Mouse (Mus musculus): ENCODE data around the gene Lrba. TPM values are rescaled to one million over a fixed set of nuclear protein-coding genes. Genes with fewer than 3 reads are reported as not detected.

Gene Lrba
- polyA plus RNA-seq, 1 experiment from 2014 or later, result 3.0 TPM

DNA sequence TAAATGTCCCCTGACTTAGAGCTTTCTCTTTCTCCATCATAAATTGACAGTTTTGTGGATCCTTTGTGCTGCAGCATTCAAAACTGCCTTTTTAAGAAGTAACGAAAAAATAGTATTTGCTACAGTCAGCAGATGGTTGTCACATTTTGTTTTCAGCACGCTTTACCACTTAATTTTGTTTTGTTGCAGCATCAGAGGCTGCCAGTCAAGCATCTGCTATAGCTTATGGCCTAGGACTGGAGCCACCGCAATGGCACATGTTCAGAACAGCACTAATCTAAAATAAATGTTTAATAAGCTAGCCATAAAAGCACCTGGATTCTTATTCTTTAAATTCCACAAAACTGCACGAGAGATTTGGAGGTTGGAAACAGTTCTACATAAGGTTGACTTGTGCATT is 520.9 kb downstream of the Lrba start:
- no peak for DNase-seq (ENCODE audit: extremely low spot score, low spot score)
- 87% methylated on average over 4 of the region's 4 CpGs for WGBS
- peaks cover 9% of the 10 kb centered on the region for H3K4me1 ChIP-seq
- no peaks in the 10 kb centered on the region for H3K36me3 ChIP-seq (replicated peaks)
- H3K9me3 ChIP-seq, result no peaks in the 10 kb centered on the region
- peaks cover 13% of the 10 kb centered on the region for H3K27me3 ChIP-seq (ENCODE audit: poor library complexity, severe bottlenecking)
- no peak overlapping the region for H3K27ac ChIP-seq
- H3K4me3 ChIP-seq, result no peak overlapping the region

DNA sequence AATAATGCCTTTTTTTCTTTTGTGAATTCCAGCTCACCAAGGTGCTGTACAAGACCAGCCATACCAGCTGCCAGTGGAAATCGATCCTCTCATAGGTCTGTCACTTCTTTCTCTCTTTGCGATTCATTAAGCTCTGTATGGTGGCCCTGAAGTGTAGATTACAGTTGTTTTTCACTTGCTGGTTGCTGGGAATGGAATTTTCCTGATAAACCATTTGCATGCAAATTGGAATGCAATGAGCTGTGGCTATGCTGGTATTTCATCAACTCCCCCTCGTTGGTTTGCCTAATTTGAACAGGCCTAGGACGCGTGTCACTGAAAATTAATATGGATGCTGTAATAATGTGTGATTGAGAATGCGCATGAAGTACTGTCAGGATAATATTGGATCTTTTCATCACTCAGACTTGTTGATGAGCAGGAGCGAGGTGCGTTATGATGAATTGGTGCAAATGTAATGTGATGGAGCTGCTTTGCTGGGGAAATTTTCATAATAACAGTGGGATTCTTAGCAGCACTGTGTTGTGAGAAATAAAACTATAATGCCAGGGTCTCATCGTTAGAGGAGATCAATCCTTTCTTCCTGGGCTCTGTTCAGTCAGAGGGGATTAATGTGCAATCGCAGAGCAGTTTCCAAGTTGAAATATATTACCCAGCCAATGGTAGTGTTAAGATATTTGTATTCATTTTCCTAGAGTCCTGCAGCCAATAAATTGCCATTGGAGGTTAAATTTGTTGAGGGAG is 521.5 kb downstream of the Lrba start:
- Histone ChIP-seq H3K27ac (no peak overlapping the region), H3K4me3 (no peak overlapping the region), H3K9me3 (no peaks in the 10 kb centered on the region), H3K4me1 (peaks cover 9% of the 10 kb centered on the region), H3K27me3 (ENCODE audit: poor library complexity, severe bottlenecking) (peaks cover 13% of the 10 kb centered on the region), H3K36me3 (replicated peaks) (no peaks in the 10 kb centered on the region)
- no peak for DNase-seq (ENCODE audit: extremely low spot score, low spot score)
- 76% methylated on average over 10 of the region's 10 CpGs for WGBS

DNA sequence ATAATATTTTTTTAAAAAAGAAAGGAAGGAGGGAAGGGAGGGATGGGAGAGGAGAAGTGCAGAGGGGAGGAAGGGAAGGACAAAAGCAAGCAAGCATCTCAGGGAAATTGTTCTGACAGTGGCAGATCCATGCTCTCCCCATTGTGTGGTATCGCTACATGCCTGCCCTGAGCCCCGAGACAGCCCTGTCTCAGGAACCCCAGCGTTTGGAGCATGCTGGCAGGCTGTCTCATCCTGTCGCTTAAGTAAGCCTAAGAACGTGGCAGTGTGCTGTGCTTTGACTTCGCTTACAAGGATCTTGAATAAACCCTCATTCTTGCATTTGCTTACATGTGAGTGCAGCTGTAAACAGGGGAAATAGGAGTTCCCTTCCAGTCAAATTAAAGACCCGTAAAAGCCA is 526.2 kb downstream of the Lrba start:
- WGBS, result 30% methylated on average over 7 of the region's 7 CpGs
- H3K4me1 ChIP-seq, result peaks cover 12% of the 10 kb centered on the region
- no peaks in the 10 kb centered on the region for H3K36me3 ChIP-seq (replicated peaks)
- H3K4me3 ChIP-seq, result no peak overlapping the region
- DNase-seq (ENCODE audit: extremely low spot score, low spot score), result no peak
- no peaks in the 10 kb centered on the region for H3K9me3 ChIP-seq
- H3K27ac ChIP-seq, result no peak overlapping the region
- H3K27me3 ChIP-seq (ENCODE audit: poor library complexity, severe bottlenecking), result peaks cover 20% of the 10 kb centered on the region

DNA sequence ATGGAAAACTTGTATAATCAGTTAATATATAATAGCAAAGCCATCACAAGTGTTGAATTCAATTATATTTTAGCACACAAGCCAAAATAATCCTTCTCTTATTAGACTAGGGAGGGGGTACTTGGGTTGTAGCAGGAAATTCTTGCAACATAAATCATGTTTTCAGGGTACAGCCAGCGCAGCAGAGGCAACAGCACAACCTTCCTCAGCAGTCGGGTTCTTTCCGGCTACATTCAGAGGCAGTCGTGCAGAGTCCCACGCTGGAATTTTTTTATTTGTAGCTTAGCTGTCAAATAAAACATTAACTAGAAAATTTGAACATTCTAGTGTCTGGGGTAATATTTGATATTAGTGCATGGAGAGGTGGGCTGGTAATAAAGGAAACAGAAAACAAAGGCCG is 529.7 kb downstream of the Lrba start:
- H3K27ac ChIP-seq, result no peak overlapping the region
- no peaks in the 10 kb centered on the region for H3K36me3 ChIP-seq (replicated peaks)

DNA sequence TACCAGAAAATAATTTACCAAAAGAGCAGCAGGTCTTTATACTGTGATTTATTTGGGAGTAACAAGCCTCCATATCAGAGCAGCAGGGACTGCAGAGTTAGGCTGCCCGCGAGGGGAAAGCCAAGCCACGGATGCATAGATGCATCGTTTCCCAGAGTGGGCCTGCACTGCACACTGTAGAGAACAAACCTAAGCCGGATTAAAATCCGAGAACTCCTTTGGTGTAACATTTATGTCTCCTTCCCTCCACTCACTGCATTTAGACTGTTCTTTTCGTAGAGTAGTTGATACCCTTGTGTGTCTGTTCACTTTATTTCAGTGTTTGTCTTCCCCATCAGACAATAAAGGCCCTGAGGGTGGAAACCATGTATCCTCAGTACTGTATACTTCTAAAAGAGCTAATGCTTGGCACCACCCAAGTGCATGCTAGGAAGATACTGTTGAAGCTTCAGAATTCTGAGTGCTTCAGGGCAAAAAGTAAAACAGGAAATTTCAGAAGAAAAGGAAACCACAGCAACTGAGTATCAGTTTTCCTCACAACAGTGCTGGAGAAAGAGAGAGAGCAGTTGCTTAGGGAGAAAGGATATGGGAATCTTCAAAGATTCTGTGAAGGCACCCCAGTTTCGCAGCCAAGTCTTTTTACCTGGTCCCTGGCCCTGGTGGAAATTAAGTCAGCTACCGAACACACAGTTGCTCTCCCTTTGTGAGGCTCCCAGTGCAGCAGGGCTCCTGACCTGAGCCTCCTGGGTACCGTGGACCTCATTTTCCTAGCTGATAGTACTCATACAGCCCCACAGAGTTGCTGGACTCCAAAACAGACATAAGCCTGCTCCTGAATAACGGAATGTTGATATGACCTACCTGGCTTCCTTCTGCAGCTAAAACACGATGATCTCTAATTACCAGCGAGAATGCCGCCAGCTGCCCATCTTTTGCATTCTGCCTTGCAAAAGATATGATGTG is 530.4 kb downstream of the Lrba start:
- Histone ChIP-seq H3K9me3 (no peaks in the 10 kb centered on the region), H3K4me1 (peaks cover 6% of the 10 kb centered on the region; the same call in 1 of the 2 replicates), H3K36me3 (replicated peaks) (no peaks in the 10 kb centered on the region), H3K27me3 (ENCODE audit: poor library complexity, severe bottlenecking) (peaks cover 25% of the 10 kb centered on the region), H3K27ac (no peak overlapping the region), H3K4me3 (no peak overlapping the region)
- 76% methylated on average over 14 of the region's 14 CpGs for WGBS
- DNase-seq (ENCODE audit: extremely low spot score, low spot score), result no peak

More for the DNA sequence above, 529.7 kb downstream of the Lrba start:
- no peak for DNase-seq (ENCODE audit: extremely low spot score, low spot score)
- Histone ChIP-seq H3K4me1 (peaks cover 6% of the 10 kb centered on the region; the same call in 1 of the 2 replicates), H3K4me3 (no peak overlapping the region), H3K9me3 (no peaks in the 10 kb centered on the region), H3K27me3 (ENCODE audit: poor library complexity, severe bottlenecking) (peaks cover 25% of the 10 kb centered on the region)
- 90% methylated on average over 6 of the region's 6 CpGs for WGBS

DNA sequence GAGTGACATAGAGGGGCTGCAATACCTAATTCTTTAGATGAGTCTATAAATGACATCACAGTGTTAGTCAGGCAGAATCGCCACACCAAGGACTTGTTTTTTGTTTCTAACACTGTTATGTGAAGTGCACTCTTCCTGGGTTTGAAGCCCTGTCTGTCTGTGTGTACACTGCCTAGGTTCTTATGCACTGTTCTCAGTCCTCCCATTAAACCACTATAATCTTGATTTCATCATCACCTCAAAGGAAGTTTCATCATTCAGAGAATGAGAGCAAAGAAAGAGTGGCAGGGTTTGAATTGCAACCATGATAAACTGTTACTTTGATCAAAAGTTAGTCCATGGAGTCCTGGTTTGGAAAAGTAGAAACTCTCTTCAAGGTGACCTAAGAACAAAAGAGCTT is 532.1 kb downstream of the Lrba start:
- H3K36me3 ChIP-seq (replicated peaks), result no peaks in the 10 kb centered on the region
- H3K4me3 ChIP-seq, result no peak overlapping the region

DNA sequence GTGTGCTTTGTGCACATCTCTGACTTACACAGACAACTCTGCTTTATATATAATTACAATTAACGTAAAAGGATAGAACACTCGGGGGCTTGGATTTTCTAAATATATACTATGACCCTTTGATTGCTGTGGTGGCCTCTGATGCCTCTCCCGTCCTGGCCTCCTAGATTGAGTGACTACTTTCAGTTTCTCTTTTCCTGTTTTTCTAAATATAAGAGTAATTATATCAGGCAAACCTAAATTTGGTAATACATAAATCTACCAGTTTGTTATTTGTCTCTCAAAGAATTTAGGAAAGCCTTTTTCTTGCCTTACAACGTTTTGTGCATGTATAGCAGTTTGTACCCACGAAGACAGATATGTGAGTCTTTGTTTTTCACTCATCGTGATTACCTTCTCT is 534.2 kb downstream of the Lrba start:
- H3K9me3 ChIP-seq, result no peaks in the 10 kb centered on the region
- peaks cover 38% of the 10 kb centered on the region for H3K27me3 ChIP-seq (ENCODE audit: poor library complexity, severe bottlenecking)
- H3K4me1 ChIP-seq, result peaks cover 6% of the 10 kb centered on the region; the same call in 1 of the 2 replicates
- DNase-seq (ENCODE audit: extremely low spot score, low spot score), result no peak
- no peak overlapping the region for H3K27ac ChIP-seq
- H3K36me3 ChIP-seq (replicated peaks), result no peaks in the 10 kb centered on the region
- WGBS, result 88% methylated on average over 6 of the region's 6 CpGs
- H3K4me3 ChIP-seq, result no peak overlapping the region

More for the DNA sequence above, 532.1 kb downstream of the Lrba start:
- Histone ChIP-seq H3K27me3 (ENCODE audit: poor library complexity, severe bottlenecking) (peaks cover 38% of the 10 kb centered on the region), H3K9me3 (no peaks in the 10 kb centered on the region), H3K4me1 (peaks cover 6% of the 10 kb centered on the region; the same call in 1 of the 2 replicates), H3K27ac (no peak overlapping the region)
- WGBS, result 89% methylated on average over 1 of the region's 1 CpGs
- DNase-seq (ENCODE audit: extremely low spot score, low spot score), result no peak

DNA sequence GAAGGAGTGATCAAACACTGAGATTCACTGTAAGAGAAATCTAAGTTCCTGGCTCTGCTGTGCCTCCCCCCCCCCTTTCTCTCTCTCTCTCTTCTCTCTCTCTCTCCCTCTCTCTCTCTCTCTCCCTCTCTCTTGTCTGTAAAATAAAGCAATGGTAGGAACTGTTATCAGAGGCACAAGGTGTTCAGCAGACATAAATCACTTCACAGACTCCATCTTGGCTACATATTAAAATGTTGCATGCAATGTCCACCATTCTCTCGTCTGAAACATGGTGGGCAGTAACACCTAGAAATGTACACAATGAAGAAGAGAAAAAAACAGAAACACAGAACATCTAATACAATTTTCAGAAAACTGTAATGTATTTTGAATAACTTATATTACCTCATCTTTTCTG is 534.9 kb downstream of the Lrba start:
- Histone ChIP-seq H3K4me3 (no peak overlapping the region), H3K27me3 (ENCODE audit: poor library complexity, severe bottlenecking) (peaks cover 38% of the 10 kb centered on the region), H3K9me3 (no peaks in the 10 kb centered on the region), H3K27ac (no peak overlapping the region), H3K4me1 (peaks cover 6% of the 10 kb centered on the region; the same call in 1 of the 2 replicates), H3K36me3 (replicated peaks) (no peaks in the 10 kb centered on the region)
- WGBS, result 82% methylated on average over 1 of the region's 1 CpGs
- DNase-seq (ENCODE audit: extremely low spot score, low spot score), result no peak

DNA sequence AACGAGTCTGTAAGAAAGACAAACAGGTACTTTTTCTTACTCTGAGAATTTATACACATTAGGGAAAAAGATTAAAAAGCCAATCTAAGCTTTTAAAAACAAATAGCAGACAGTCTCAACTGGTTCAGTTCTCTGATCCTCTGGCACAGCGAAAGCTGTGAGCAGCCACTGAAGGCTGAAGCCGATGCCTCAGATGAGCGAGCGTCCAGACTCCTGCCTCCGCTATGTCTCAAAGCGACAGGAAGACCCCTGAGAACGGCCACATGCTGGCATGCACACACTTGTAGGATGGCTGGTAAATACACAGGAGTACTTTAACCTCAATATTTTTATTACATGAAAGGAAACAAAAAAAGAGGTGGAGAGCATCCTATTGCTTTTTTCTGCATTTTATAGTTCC is 535.4 kb downstream of the Lrba start:
- H3K27ac ChIP-seq, result no peak overlapping the region
- H3K36me3 ChIP-seq (replicated peaks), result no peaks in the 10 kb centered on the region
- WGBS, result 60% methylated on average over 8 of the region's 8 CpGs
- H3K4me1 ChIP-seq, result peaks cover 3% of the 10 kb centered on the region; the same call in 1 of the 2 replicates
- H3K9me3 ChIP-seq, result no peaks in the 10 kb centered on the region
- no peak for DNase-seq (ENCODE audit: extremely low spot score, low spot score)
- H3K27me3 ChIP-seq (ENCODE audit: poor library complexity, severe bottlenecking), result peaks cover 37% of the 10 kb centered on the region
- H3K4me3 ChIP-seq, result no peak overlapping the region

DNA sequence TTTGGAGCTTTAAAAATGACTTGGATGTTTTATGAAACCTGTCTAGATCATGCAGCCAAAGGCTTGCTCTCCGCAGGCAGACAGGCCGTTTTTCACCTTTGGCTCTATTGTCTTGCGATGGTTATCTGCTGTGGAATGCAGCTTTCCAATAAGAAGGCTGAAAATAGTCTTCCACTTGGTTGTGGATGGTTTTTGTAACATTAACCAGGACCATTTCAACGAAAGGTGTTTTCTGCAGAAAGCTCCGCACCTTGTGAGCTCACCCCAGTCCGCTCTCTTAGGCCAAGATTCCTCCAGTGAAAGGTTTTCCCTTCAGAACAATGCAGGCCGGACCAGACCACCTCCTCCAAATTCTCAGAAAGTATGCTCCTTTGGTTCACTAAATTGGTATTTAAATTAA is 536.0 kb downstream of the Lrba start:
- H3K27me3 ChIP-seq (ENCODE audit: poor library complexity, severe bottlenecking), result peaks cover 31% of the 10 kb centered on the region
- no peaks in the 10 kb centered on the region for H3K9me3 ChIP-seq
- no peaks in the 10 kb centered on the region; the same call in 1 of the 2 replicates for H3K4me1 ChIP-seq
- no peaks in the 10 kb centered on the region for H3K36me3 ChIP-seq (replicated peaks)
- no peak overlapping the region for H3K4me3 ChIP-seq
- 58% methylated on average over 7 of the region's 7 CpGs for WGBS
- no peak overlapping the region for H3K27ac ChIP-seq
- no peak for DNase-seq (ENCODE audit: extremely low spot score, low spot score)

DNA sequence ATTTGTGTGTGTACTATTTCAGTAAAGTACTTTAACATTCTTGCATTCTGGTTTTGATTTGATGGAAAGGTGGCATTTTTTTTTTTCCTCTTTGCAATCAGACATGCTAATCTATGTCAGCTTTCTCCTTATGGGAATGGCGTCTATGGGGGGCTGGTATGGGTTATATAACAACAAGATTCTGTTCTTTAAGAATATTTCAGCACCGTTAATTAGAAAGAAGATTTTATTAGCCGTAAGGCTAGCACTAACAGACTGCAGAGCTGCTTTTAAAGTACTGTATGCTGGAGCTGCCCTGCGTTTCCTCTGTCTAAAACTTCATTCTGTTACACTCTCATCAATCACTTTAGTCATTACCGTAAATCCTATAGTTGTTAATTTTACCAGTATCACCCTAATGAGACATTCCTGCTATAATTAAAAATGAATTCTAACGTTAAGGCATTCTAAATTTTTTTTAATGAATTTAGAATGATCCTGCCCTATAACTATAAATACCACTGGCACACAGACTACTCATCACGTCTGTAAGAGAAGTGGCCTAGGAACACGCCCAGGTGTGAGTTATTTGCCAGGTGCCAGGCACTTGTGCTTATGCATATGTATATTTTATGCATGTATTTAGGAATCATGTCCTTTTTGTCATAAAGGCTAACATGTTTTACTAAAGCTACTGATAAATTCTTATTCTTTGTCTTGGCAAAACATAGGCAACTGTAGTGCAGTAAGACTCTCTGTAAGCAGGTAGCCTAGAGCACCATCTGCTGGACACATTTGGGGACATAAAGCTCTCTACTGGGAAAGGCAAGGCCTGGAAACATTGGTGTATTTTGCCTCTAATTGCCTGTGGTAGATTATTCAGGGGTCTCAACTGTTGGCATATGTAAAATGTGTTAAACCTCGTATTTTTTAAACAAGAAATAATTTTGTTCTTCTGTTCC is 536.9 kb downstream of the Lrba start:
- Histone ChIP-seq H3K27me3 (ENCODE audit: poor library complexity, severe bottlenecking) (peaks cover 31% of the 10 kb centered on the region), H3K9me3 (no peaks in the 10 kb centered on the region), H3K36me3 (replicated peaks) (no peaks in the 10 kb centered on the region), H3K27ac (no peak overlapping the region), H3K4me1 (no peaks in the 10 kb centered on the region; the same call in 1 of the 2 replicates), H3K4me3 (no peak overlapping the region)
- DNase-seq (ENCODE audit: extremely low spot score, low spot score), result peak; percentile 53
- 70% methylated on average over 9 of the region's 9 CpGs for WGBS

DNA sequence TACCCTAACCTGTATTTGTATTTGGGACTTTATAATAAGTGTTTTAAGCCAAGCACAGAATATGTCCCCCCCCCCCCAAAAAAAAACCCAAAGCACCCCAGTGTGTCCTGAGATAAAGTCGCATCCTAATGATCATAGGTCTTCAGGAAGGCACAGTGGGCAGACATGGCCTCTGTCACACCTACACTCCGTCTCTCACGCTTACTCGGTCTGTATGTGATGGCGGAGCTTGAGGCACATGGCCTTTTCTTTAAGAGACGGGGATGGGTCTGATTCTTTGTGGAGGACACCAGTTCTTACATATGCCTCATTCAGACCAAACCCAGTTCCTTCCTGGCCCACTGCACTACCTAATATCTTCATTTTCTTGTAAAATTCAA is 537.5 kb downstream of the Lrba start:
- H3K27ac ChIP-seq, result no peak overlapping the region
- H3K9me3 ChIP-seq, result no peaks in the 10 kb centered on the region
- no peak for DNase-seq (ENCODE audit: extremely low spot score, low spot score)
- no peaks in the 10 kb centered on the region; the same call in 1 of the 2 replicates for H3K4me1 ChIP-seq
- H3K27me3 ChIP-seq (ENCODE audit: poor library complexity, severe bottlenecking), result peaks cover 31% of the 10 kb centered on the region
- 92% methylated on average over 6 of the region's 6 CpGs for WGBS
- no peak overlapping the region for H3K4me3 ChIP-seq
- H3K36me3 ChIP-seq (replicated peaks), result no peaks in the 10 kb centered on the region

All from forebrain, embryonic 10.5 days (tissue).